Mouse (Mus musculus) myocyte (in vitro differentiated cells): ENCODE measurements around the gene Ngdn. TPM values are rescaled to one million over a fixed set of nuclear protein-coding genes. Genes with fewer than 3 reads are reported as not detected.

Experiments
- H3K27me3 ChIP-seq: one replicate; pipeline ENCODE4 v1.6.1; 2011; ENCODE audit not compliant: control insufficient read depth, insufficient read depth, insufficient read length
- H3K36me3 ChIP-seq: one replicate; pipeline ENCODE4 v1.6.1; 2011; ENCODE audit not compliant: control insufficient read depth, insufficient read depth
- H3K4me2 ChIP-seq: one replicate; pipeline ENCODE4 v1.6.1; 2011; ENCODE audit warnings: low read depth, control low read depth
- H3K4me3 ChIP-seq: one replicate; pipeline ENCODE4 v1.5.1; 2011; ENCODE audit warnings: mild to moderate bottlenecking, control low read depth, moderate library complexity
- H3K79me2 ChIP-seq: one replicate; pipeline ENCODE4 v1.6.1; 2011; ENCODE audit not compliant: control insufficient read depth, insufficient read depth
- H3ac ChIP-seq: one replicate; pipeline ENCODE4 v1.6.1; 2011; ENCODE audit not compliant: control insufficient read depth, insufficient read length
- CEBPB ChIP-seq: IDR thresholded peaks from 2 replicates; pipeline ENCODE4 v1.6.1; 2011; ENCODE audit warnings: mild to moderate bottlenecking, moderate library complexity; ENCODE audit not compliant: poor library complexity, insufficient read depth, severe bottlenecking
- E2F4 ChIP-seq: IDR thresholded peaks from one replicate; pipeline ENCODE4 v1.6.1; 2011; ENCODE audit warnings: mild to moderate bottlenecking, control low read depth, moderate library complexity; ENCODE audit not compliant: insufficient read depth
- MAX ChIP-seq: IDR thresholded peaks from one replicate; pipeline ENCODE4 v1.6.1; 2011; ENCODE audit warnings: low read depth, mild to moderate bottlenecking, control low read depth
- MYOD1 ChIP-seq, 3 experiments: IDR thresholded peaks; one replicate each; pipeline ENCODE4 v1.6.1; 2011; ENCODE audit warnings: control low read depth in 2 of 3, low read depth in 2 of 3, mild to moderate bottlenecking in 2 of 3, moderate library complexity in 1 of 3; ENCODE audit not compliant: insufficient read length in 2 of 3, control insufficient read depth in 1 of 3
- MYOG ChIP-seq, 3 experiments: IDR thresholded peaks; one replicate each; pipeline ENCODE4 v1.6.1; 2011; ENCODE audit warnings: control low read depth in 2 of 3, low read depth in 2 of 3, mild to moderate bottlenecking in 2 of 3; ENCODE audit not compliant: insufficient read length in 2 of 3, control insufficient read depth in 1 of 3, insufficient read depth in 1 of 3
- POLR2A ChIP-seq: IDR thresholded peaks from one replicate; pipeline ENCODE4 v1.6.1; 2011; ENCODE audit warnings: low read depth, mild to moderate bottlenecking, control low read depth, moderate library complexity; ENCODE audit not compliant: insufficient read length
- POLR2AphosphoS2 ChIP-seq: IDR thresholded peaks from one replicate; pipeline ENCODE4 v1.6.1; 2011; ENCODE audit warnings: low read depth, control low read depth; ENCODE audit not compliant: insufficient read length
- REST ChIP-seq: IDR thresholded peaks from one replicate; pipeline ENCODE4 v1.6.1; 2011; ENCODE audit warnings: mild to moderate bottlenecking, control low read depth, moderate library complexity; ENCODE audit not compliant: insufficient read depth, insufficient read length
- SRF ChIP-seq: IDR thresholded peaks from one replicate; pipeline ENCODE4 v1.6.1; 2011; ENCODE audit warnings: low read depth; ENCODE audit not compliant: control insufficient read depth, insufficient read length
- TCF12 ChIP-seq: IDR thresholded peaks from one replicate; pipeline ENCODE4 v1.6.1; 2011; ENCODE audit warnings: mild to moderate bottlenecking, control low read depth; ENCODE audit not compliant: poor library complexity, insufficient read depth, severe bottlenecking
- TCF3 ChIP-seq: IDR thresholded peaks from one replicate; pipeline ENCODE4 v1.6.1; 2011; ENCODE audit warnings: low read depth, control low read depth; ENCODE audit not compliant: insufficient read length
- USF1 ChIP-seq: IDR thresholded peaks from one replicate; pipeline ENCODE4 v1.6.1; 2011; ENCODE audit warnings: low read depth, mild to moderate bottlenecking, control low read depth, moderate library complexity
- polyA plus RNA-seq: library from polyadenylated mRNA; unstranded; fragments of >200 nt; fragmentation: generic; extraction: Trizol; gene quantifications from one replicate; pipeline ENCODE4 v1.2.1, GENCODE M21; 2012; ENCODE audit warnings: missing spikeins

Ngdn gene
- polyA plus RNA-seq, 1 experiment, result 39.4 TPM

- H3K27me3 ChIP-seq, result no peaks in the 10 kb centered on the region
- no peak for TF ChIP-seq MAX
- no peak for TF ChIP-seq REST
- no peak for TF ChIP-seq CEBPB
- TF ChIP-seq POLR2AphosphoS2, result no peak
- TF ChIP-seq MYOG (IDR thresholded peaks at IDR 0.05; ENCODE audit: control insufficient read depth in 1 of 3, insufficient read depth in 1 of 3, insufficient read length in 2 of 3, low read depth in 2 of 3), result no peak
- TF ChIP-seq TCF3, result no peak
- no peak for TF ChIP-seq SRF
- TF ChIP-seq USF1, result no peak
- TF ChIP-seq MYOD1 (IDR thresholded peaks at IDR 0.05; ENCODE audit: control insufficient read depth in 1 of 3, insufficient read length in 2 of 3, low read depth in 2 of 3), result no peak
- no peak for TF ChIP-seq POLR2A
- TF ChIP-seq E2F4, result no peak
- TF ChIP-seq TCF12, result no peak
- H3K4me2 ChIP-seq, result no peak overlapping the region
- H3K36me3 ChIP-seq, result no peaks in the 10 kb centered on the region
- H3K79me2 ChIP-seq, result no peaks in the 10 kb centered on the region
- H3K4me3 ChIP-seq, result no peak overlapping the region
- no peak overlapping the region for H3ac ChIP-seq
These were observed 48.5 kb downstream of the Ngdn start for GRCm38 (mm10) chr14:55063581-55064381.

- H3K27me3 ChIP-seq, result no peaks in the 10 kb centered on the region
- no peak overlapping the region for H3ac ChIP-seq
- no peaks in the 10 kb centered on the region for H3K36me3 ChIP-seq
- no peaks in the 10 kb centered on the region for H3K79me2 ChIP-seq
- no peak overlapping the region for H3K4me3 ChIP-seq
- TF ChIP-seq TCF12 (no peak), E2F4 (no peak), MAX (no peak)
- H3K4me2 ChIP-seq, result no peak overlapping the region
These were observed 49.5 kb downstream of the Ngdn start for GRCm38 (mm10) chr14:55064481-55065370.

GRCm38 (mm10) chr14:55065391-55065790 lies 50.1 kb downstream of the Ngdn start:
- Histone ChIP-seq H3K36me3 (no peaks in the 10 kb centered on the region), H3ac (no peak overlapping the region), H3K79me2 (no peaks in the 10 kb centered on the region), H3K4me3 (no peak overlapping the region), H3K4me2 (no peak overlapping the region), H3K27me3 (no peaks in the 10 kb centered on the region)
- TF ChIP-seq SRF (no peak), TCF3 (no peak), CEBPB (no peak), REST (no peak), MYOD1 (IDR thresholded peaks at IDR 0.05; ENCODE audit: control insufficient read depth in 1 of 3, insufficient read length in 2 of 3, low read depth in 2 of 3) (no peak)

- H3K27me3 ChIP-seq, result no peaks in the 10 kb centered on the region
- no peak overlapping the region for H3K4me2 ChIP-seq
- TF ChIP-seq CEBPB (no peak), REST (no peak), MYOD1 (IDR thresholded peaks at IDR 0.05; ENCODE audit: control insufficient read depth in 1 of 3, insufficient read length in 2 of 3, low read depth in 2 of 3) (no peak), SRF (no peak)
- no peak overlapping the region for H3K4me3 ChIP-seq
- no peak overlapping the region for H3ac ChIP-seq
- H3K36me3 ChIP-seq, result no peaks in the 10 kb centered on the region
- no peaks in the 10 kb centered on the region for H3K79me2 ChIP-seq
These were observed 50.8 kb downstream of the Ngdn start for GRCm38 (mm10) chr14:55066042-55066441.

GRCm38 (mm10) chr14:55071756-55072155 lies 56.5 kb downstream of the Ngdn start:
- no peaks in the 10 kb centered on the region for H3K27me3 ChIP-seq
- H3ac ChIP-seq, result no peak overlapping the region
- no peak overlapping the region for H3K4me2 ChIP-seq
- H3K79me2 ChIP-seq, result no peaks in the 10 kb centered on the region
- H3K36me3 ChIP-seq, result no peaks in the 10 kb centered on the region
- TF ChIP-seq USF1 (no peak), MYOG (IDR thresholded peaks at IDR 0.05; ENCODE audit: control insufficient read depth in 1 of 3, insufficient read depth in 1 of 3, insufficient read length in 2 of 3, low read depth in 2 of 3) (no peak), TCF3 (no peak), TCF12 (no peak), POLR2A (no peak), MYOD1 (IDR thresholded peaks at IDR 0.05; ENCODE audit: control insufficient read depth in 1 of 3, insufficient read length in 2 of 3, low read depth in 2 of 3) (no peak), POLR2AphosphoS2 (no peak), SRF (no peak), MAX (no peak), E2F4 (no peak)
- no peak overlapping the region for H3K4me3 ChIP-seq

Other genes starting within 250 kb of the Ngdn start
- not detected for gene Slc7a8, start 233.5 kb upstream of the Ngdn start, polyA plus RNA-seq
- not detected for gene Rnf212b, start 201.3 kb upstream of the Ngdn start, polyA plus RNA-seq
- gene Homez, start 144.5 kb upstream of the Ngdn start, polyA plus RNA-seq, result 2.5 TPM
- gene Ppp1r3e, start 137.9 kb upstream of the Ngdn start, polyA plus RNA-seq, result 0.71 TPM
- gene Bcl2l2, start 132.1 kb upstream of the Ngdn start, polyA plus RNA-seq, result 20.5 TPM
- gene Gm20521, start 132.0 kb upstream of the Ngdn start, polyA plus RNA-seq, result 0.47 TPM
- gene Pabpn1, start 123.0 kb upstream of the Ngdn start, polyA plus RNA-seq, result 70.6 TPM
- gene Slc22a17, start 102.3 kb upstream of the Ngdn start, polyA plus RNA-seq, result 0.92 TPM
- gene Efs, start 89.3 kb upstream of the Ngdn start, polyA plus RNA-seq, result 0.95 TPM
- 0.05 TPM for gene Il25, start 82.8 kb upstream of the Ngdn start, polyA plus RNA-seq
- gene Cmtm5, start 79.2 kb upstream of the Ngdn start, polyA plus RNA-seq, result not detected
- 15.0 TPM for gene Myh6, start 48.5 kb upstream of the Ngdn start, polyA plus RNA-seq
- not detected for gene Gm17428, start 38.5 kb upstream of the Ngdn start, polyA plus RNA-seq
- gene Myh7, start 20.8 kb upstream of the Ngdn start, polyA plus RNA-seq, result 56.5 TPM
- 0.98 TPM for gene Zfhx2, start 76.9 kb downstream of the Ngdn start, polyA plus RNA-seq
- gene Thtpa, start 79.3 kb downstream of the Ngdn start, polyA plus RNA-seq, result 10.8 TPM
- 6.5 TPM for gene Ap1g2, start 91.1 kb downstream of the Ngdn start, polyA plus RNA-seq
- gene Jph4, start 101.5 kb downstream of the Ngdn start, polyA plus RNA-seq, result not detected
- gene Dhrs2, start 206.6 kb downstream of the Ngdn start, polyA plus RNA-seq, result not detected